Mouse (Mus musculus): ENCODE data around the gene Lrrc3. TPM values are rescaled to one million over a fixed set of nuclear protein-coding genes. Genes with fewer than 3 reads are reported as not detected.

Gene Lrrc3
- polyA plus RNA-seq, 1 experiment from 2014 or later: 28.7 TPM

Other genes with a start within 250 kb of the Lrrc3 start
- gene Tspear, start 216.0 kb downstream of the Lrrc3 start, polyA plus RNA-seq (2015; fragmentation: Nextera tagmentation; extraction: Ambion mirVana): 1.3 and 1.6 TPM in 2 replicates
- gene Gm19402, start 211.8 kb downstream of the Lrrc3 start, polyA plus RNA-seq (2015; fragmentation: Nextera tagmentation; extraction: Ambion mirVana): not detected in 2 replicates
- gene Gm9508, start 205.3 kb downstream of the Lrrc3 start, polyA plus RNA-seq (2015; fragmentation: Nextera tagmentation; extraction: Ambion mirVana): not detected in 2 replicates
- not detected in 2 replicates for gene Gm10272, start 195.9 kb downstream of the Lrrc3 start, polyA plus RNA-seq (2015; fragmentation: Nextera tagmentation; extraction: Ambion mirVana)
- not detected in 2 replicates for gene Gm10024, start 191.1 kb downstream of the Lrrc3 start, polyA plus RNA-seq (2015; fragmentation: Nextera tagmentation; extraction: Ambion mirVana)
- not detected in 2 replicates for gene Gm10142, start 186.7 kb downstream of the Lrrc3 start, polyA plus RNA-seq (2015; fragmentation: Nextera tagmentation; extraction: Ambion mirVana)
- gene Krtap12-1, start 181.9 kb downstream of the Lrrc3 start, polyA plus RNA-seq (2015; fragmentation: Nextera tagmentation; extraction: Ambion mirVana): not detected in 2 replicates
- gene Gm10100, start 176.1 kb downstream of the Lrrc3 start, polyA plus RNA-seq (2015; fragmentation: Nextera tagmentation; extraction: Ambion mirVana): not detected in 2 replicates
- not detected in 2 replicates for gene Gm18596, start 159.9 kb downstream of the Lrrc3 start, polyA plus RNA-seq (2015; fragmentation: Nextera tagmentation; extraction: Ambion mirVana)
- not detected in 2 replicates for gene Gm9736, start 151.2 kb downstream of the Lrrc3 start, polyA plus RNA-seq (2015; fragmentation: Nextera tagmentation; extraction: Ambion mirVana)
- gene Gm3233, start 142.9 kb downstream of the Lrrc3 start, polyA plus RNA-seq (2015; fragmentation: Nextera tagmentation; extraction: Ambion mirVana): not detected in 2 replicates
- gene Gm3238, start 131.2 kb downstream of the Lrrc3 start, polyA plus RNA-seq (2015; fragmentation: Nextera tagmentation; extraction: Ambion mirVana): not detected in 2 replicates
- not detected in 2 replicates for gene Gm7138, start 125.6 kb downstream of the Lrrc3 start, polyA plus RNA-seq (2015; fragmentation: Nextera tagmentation; extraction: Ambion mirVana)
- not detected in 2 replicates for gene Gm3250, start 120.0 kb downstream of the Lrrc3 start, polyA plus RNA-seq (2015; fragmentation: Nextera tagmentation; extraction: Ambion mirVana)
- gene Gm7137, start 114.3 kb downstream of the Lrrc3 start, polyA plus RNA-seq (2015; fragmentation: Nextera tagmentation; extraction: Ambion mirVana): not detected in 2 replicates
- not detected in 2 replicates for gene Gm9639, start 107.5 kb downstream of the Lrrc3 start, polyA plus RNA-seq (2015; fragmentation: Nextera tagmentation; extraction: Ambion mirVana)
- not detected in 2 replicates for gene Gm19668, start 103.4 kb downstream of the Lrrc3 start, polyA plus RNA-seq (2015; fragmentation: Nextera tagmentation; extraction: Ambion mirVana)
- not detected in 2 replicates for gene Gm9507, start 90.7 kb downstream of the Lrrc3 start, polyA plus RNA-seq (2015; fragmentation: Nextera tagmentation; extraction: Ambion mirVana)
- gene Gm2696, start 87.9 kb downstream of the Lrrc3 start, polyA plus RNA-seq (2015; fragmentation: Nextera tagmentation; extraction: Ambion mirVana): not detected in 2 replicates
- gene Krtap10-4, start 75.4 kb downstream of the Lrrc3 start, polyA plus RNA-seq (2015; fragmentation: Nextera tagmentation; extraction: Ambion mirVana): not detected in 2 replicates
- gene Krtap10-10, start 66.6 kb downstream of the Lrrc3 start, polyA plus RNA-seq (2015; fragmentation: Nextera tagmentation; extraction: Ambion mirVana): not detected in 2 replicates
- not detected in 2 replicates for gene Gm36176, start 55.7 kb downstream of the Lrrc3 start, polyA plus RNA-seq (2015; fragmentation: Nextera tagmentation; extraction: Ambion mirVana)
- not detected in 2 replicates for gene Gm10318, start 49.7 kb downstream of the Lrrc3 start, polyA plus RNA-seq (2015; fragmentation: Nextera tagmentation; extraction: Ambion mirVana)
- gene Gm3285, start 40.6 kb downstream of the Lrrc3 start, polyA plus RNA-seq (2015; fragmentation: Nextera tagmentation; extraction: Ambion mirVana): not detected in 2 replicates
- gene Trpm2, start 68.0 kb upstream of the Lrrc3 start, polyA plus RNA-seq (2015; fragmentation: Nextera tagmentation; extraction: Ambion mirVana): 6.3 and 6.4 TPM in 2 replicates
- 47.9 and 48.1 TPM in 2 replicates for gene 1810043G02Rik, start 76.0 kb upstream of the Lrrc3 start, polyA plus RNA-seq (2015; fragmentation: Nextera tagmentation; extraction: Ambion mirVana)
- gene Pfkl, start 107.5 kb upstream of the Lrrc3 start, polyA plus RNA-seq (2015; fragmentation: Nextera tagmentation; extraction: Ambion mirVana): 129 and 133 TPM in 2 replicates
- not detected in 2 replicates for gene Dnmt3l, start 139.4 kb upstream of the Lrrc3 start, polyA plus RNA-seq (2015; fragmentation: Nextera tagmentation; extraction: Ambion mirVana)
- gene Aire, start 141.1 kb upstream of the Lrrc3 start, polyA plus RNA-seq (2015; fragmentation: Nextera tagmentation; extraction: Ambion mirVana): 0.11 and 0.19 TPM in 2 replicates
- 0.52 and 0.64 TPM in 2 replicates for gene Icosl, start 166.8 kb upstream of the Lrrc3 start, polyA plus RNA-seq (2015; fragmentation: Nextera tagmentation; extraction: Ambion mirVana)